Mouse (Mus musculus) MEL (cell line): ENCODE measurements around the gene Olfr912. TPM values are rescaled to one million over a fixed set of nuclear protein-coding genes. Genes with fewer than 3 reads are reported as not detected.

Experiments used
- DNase-seq: peaks from one replicate; pipeline ENCODE4 v3.0.0; 2011; ENCODE audit warnings: low read depth, low spot score
- H3K27ac ChIP-seq: 2 replicates; pipeline ENCODE4 v1.5.1; 2012; ENCODE audit warnings: low read depth, mild to moderate bottlenecking, control low read depth, low read length, moderate library complexity; ENCODE audit not compliant: control insufficient read depth
- H3K27me3 ChIP-seq, 2 experiments: fragments of 150-350 bp in 1 of 2; sonication (generic) in 1 of 2; 2 replicates each; pipeline ENCODE4 v1.6.1; 2012; ENCODE audit warnings: low read length in 2 of 2, mild to moderate bottlenecking in 2 of 2, improper control_type of control experiment in 1 of 2, moderate library complexity in 1 of 2; ENCODE audit not compliant: insufficient read depth in 2 of 2, control insufficient read depth in 1 of 2
- H3K36me3 ChIP-seq, 2 experiments: 2 replicates each; pipeline ENCODE4 v1.6.1; 2012 to 2014; ENCODE audit warnings: low read length in 2 of 2, improper control_type of control experiment in 1 of 2, inconsistent platforms in 1 of 2, mild to moderate bottlenecking in 1 of 2; ENCODE audit not compliant: insufficient read depth in 2 of 2, control insufficient read depth in 1 of 2
- H3K4me1 ChIP-seq, 2 experiments: fragments of 150-350 bp in 1 of 2; sonication (generic) in 1 of 2; 2 replicates each; pipeline ENCODE4 v1.6.1; 2012; ENCODE audit warnings: low read length in 2 of 2, improper control_type of control experiment in 1 of 2, mild to moderate bottlenecking in 1 of 2; ENCODE audit not compliant: insufficient read depth in 2 of 2, control insufficient read depth in 1 of 2
- H3K4me3 ChIP-seq, 2 experiments: fragments of 150-350 bp in 1 of 2; sonication (generic) in 1 of 2; 2 replicates each; pipeline ENCODE4 v1.5.1; 2012; ENCODE audit warnings: low read depth in 2 of 2, low read length in 2 of 2, mild to moderate bottlenecking in 2 of 2, moderate library complexity in 2 of 2, control low read depth in 1 of 2, improper control_type of control experiment in 1 of 2; ENCODE audit not compliant: control insufficient read depth in 1 of 2, insufficient read depth in 1 of 2
- H3K79me2 ChIP-seq: 2 replicates; pipeline ENCODE4 v1.6.1; 2012; ENCODE audit warnings: mild to moderate bottlenecking, low read length, moderate library complexity; ENCODE audit not compliant: control insufficient read depth, poor library complexity, insufficient read depth
- H3K9ac ChIP-seq: 2 replicates; pipeline ENCODE4 v1.6.1; 2012; ENCODE audit warnings: low read depth, mild to moderate bottlenecking, control low read depth, low read length, moderate library complexity; ENCODE audit not compliant: control insufficient read depth, poor library complexity, severe bottlenecking
- H3K9me3 ChIP-seq: fragments of 150-350 bp; sonication (generic); replicated peaks from 2 replicates; pipeline ENCODE4 v1.6.1; 2012; ENCODE audit warnings: mild to moderate bottlenecking, low read length, improper control_type of control experiment, moderate library complexity; ENCODE audit not compliant: insufficient read depth
- BHLHE40 ChIP-seq: IDR thresholded peaks from 2 replicates; pipeline ENCODE4 v1.6.1; 2012; ENCODE audit warnings: low read depth, mild to moderate bottlenecking, inconsistent platforms, low read length, improper control_type of control experiment, borderline replicate concordance
- CHD1 ChIP-seq: IDR thresholded peaks from 2 replicates; pipeline ENCODE4 v1.6.1; 2012; ENCODE audit warnings: low read depth, mild to moderate bottlenecking, inconsistent platforms, low read length, improper control_type of control experiment
- CTCF ChIP-seq, 3 experiments: IDR thresholded peaks in 2 of 3; conservative IDR thresholded peaks in 1 of 3; 2 replicates each; pipeline ENCODE4 v1.5.1; 2011 to 2012; ENCODE audit warnings: low read length in 3 of 3, low read depth in 2 of 3, mild to moderate bottlenecking in 2 of 3, improper control_type of control experiment in 1 of 3, inconsistent platforms in 1 of 3, mixed read lengths in 1 of 3, moderate library complexity in 1 of 3; ENCODE audit not compliant: control insufficient read depth in 1 of 3, insufficient read depth in 1 of 3, poor library complexity in 1 of 3, severe bottlenecking in 1 of 3
- E2F4 ChIP-seq: IDR thresholded peaks from 2 replicates; pipeline ENCODE4 v1.6.1; 2011; ENCODE audit warnings: low read depth, low read length, improper control_type of control experiment, borderline replicate concordance
- ELF1 ChIP-seq: IDR thresholded peaks from 2 replicates; pipeline ENCODE4 v1.6.1; 2014; ENCODE audit warnings: low read depth, mild to moderate bottlenecking, inconsistent platforms, low read length, improper control_type of control experiment, moderate library complexity
- EP300 ChIP-seq, 2 experiments: IDR thresholded peaks; 2 replicates each; pipeline ENCODE4 v1.6.1; 2011; ENCODE audit warnings: improper control_type of control experiment in 2 of 2, low read length in 2 of 2, low read depth in 1 of 2, mild to moderate bottlenecking in 1 of 2
- ETS1 ChIP-seq: IDR thresholded peaks from 2 replicates; pipeline ENCODE4 v1.6.1; 2012; ENCODE audit warnings: low read depth, mild to moderate bottlenecking, inconsistent platforms, low read length, improper control_type of control experiment, moderate library complexity
- GABPA ChIP-seq: IDR thresholded peaks from 2 replicates; pipeline ENCODE4 v1.6.1; 2012; ENCODE audit warnings: low read depth, mild to moderate bottlenecking, inconsistent platforms, low read length, improper control_type of control experiment, moderate library complexity
- HCFC1 ChIP-seq: IDR thresholded peaks from 2 replicates; pipeline ENCODE4 v1.6.1; 2012; ENCODE audit warnings: low read depth, mild to moderate bottlenecking, inconsistent platforms, low read length, improper control_type of control experiment, moderate library complexity
- JUND ChIP-seq: IDR thresholded peaks from 2 replicates; pipeline ENCODE4 v1.6.1; 2011; ENCODE audit warnings: low read depth, mild to moderate bottlenecking, improper control_type of control experiment, low read length
- KAT2A ChIP-seq: conservative IDR thresholded peaks from 2 replicates; pipeline ENCODE4 v1.6.1; 2012; ENCODE audit warnings: low read depth, low read length, improper control_type of control experiment, inconsistent platforms
- MEF2A ChIP-seq: IDR thresholded peaks from 2 replicates; pipeline ENCODE4 v1.6.1; 2014; ENCODE audit warnings: low read depth, mild to moderate bottlenecking, inconsistent platforms, low read length, improper control_type of control experiment; ENCODE audit not compliant: poor library complexity, insufficient replicate concordance, severe bottlenecking; ENCODE audit errors: extremely low read depth
- MXI1 ChIP-seq: IDR thresholded peaks from 2 replicates; pipeline ENCODE4 v1.6.1; 2011; ENCODE audit warnings: mild to moderate bottlenecking, low read depth, low read length, improper control_type of control experiment
- MYB ChIP-seq: IDR thresholded peaks from 2 replicates; pipeline ENCODE4 v1.6.1; 2011; ENCODE audit warnings: mild to moderate bottlenecking, low read depth, low read length, improper control_type of control experiment
- MYC ChIP-seq: IDR thresholded peaks from 2 replicates; pipeline ENCODE4 v1.6.1; 2011; ENCODE audit warnings: low read depth, mild to moderate bottlenecking, low read length, improper control_type of control experiment, moderate library complexity
- NELFE ChIP-seq: IDR thresholded peaks from 2 replicates; pipeline ENCODE4 v1.6.1; 2011; ENCODE audit warnings: low read depth, low read length, improper control_type of control experiment
- NRF1 ChIP-seq: IDR thresholded peaks from 2 replicates; pipeline ENCODE4 v1.6.1; 2014; ENCODE audit warnings: low read depth, mild to moderate bottlenecking, inconsistent platforms, low read length, improper control_type of control experiment, moderate library complexity; ENCODE audit not compliant: poor library complexity, insufficient read depth, severe bottlenecking
- POLR2A ChIP-seq, 2 experiments: IDR thresholded peaks; 2 replicates each; pipeline ENCODE4 v1.6.1; 2011 to 2012; ENCODE audit warnings: low read length in 2 of 2, mild to moderate bottlenecking in 2 of 2, control low read depth in 1 of 2, improper control_type of control experiment in 1 of 2, low read depth in 1 of 2, moderate library complexity in 1 of 2; ENCODE audit not compliant: control insufficient read depth in 1 of 2, insufficient read depth in 1 of 2, poor library complexity in 1 of 2
- POLR2AphosphoS2 ChIP-seq: IDR thresholded peaks from 2 replicates; pipeline ENCODE4 v1.6.1; 2011; ENCODE audit warnings: low read length, improper control_type of control experiment
- POLR2AphosphoS5 ChIP-seq: IDR thresholded peaks from 2 replicates; pipeline ENCODE4 v1.6.1; 2012; ENCODE audit warnings: low read depth, borderline replicate concordance, mild to moderate bottlenecking, inconsistent platforms, low read length, moderate library complexity, mixed read lengths
- RAD21 ChIP-seq: IDR thresholded peaks from 2 replicates; pipeline ENCODE4 v1.6.1; 2011; ENCODE audit warnings: mild to moderate bottlenecking, low read depth, low read length, improper control_type of control experiment
- RCOR1 ChIP-seq: IDR thresholded peaks from 2 replicates; pipeline ENCODE4 v1.6.1; 2012; ENCODE audit warnings: low read depth, mild to moderate bottlenecking, inconsistent platforms, low read length, improper control_type of control experiment
- SMC3 ChIP-seq: IDR thresholded peaks from 2 replicates; pipeline ENCODE4 v1.6.1; 2011; ENCODE audit warnings: low read depth, low read length, improper control_type of control experiment
- TAL1 ChIP-seq: IDR thresholded peaks from 2 replicates; pipeline ENCODE4 v1.6.1; 2012; ENCODE audit warnings: mild to moderate bottlenecking, inconsistent platforms, low read length, moderate library complexity, mixed read lengths
- TBP ChIP-seq: IDR thresholded peaks from 2 replicates; pipeline ENCODE4 v1.8.0; 2011; ENCODE audit warnings: low read depth, low read length, improper control_type of control experiment
- UBTF ChIP-seq: IDR thresholded peaks from 2 replicates; pipeline ENCODE4 v1.6.1; 2012; ENCODE audit warnings: low read depth, mild to moderate bottlenecking, inconsistent platforms, low read length, improper control_type of control experiment, moderate library complexity, borderline replicate concordance; ENCODE audit not compliant: insufficient read depth
- USF2 ChIP-seq, 2 experiments: IDR thresholded peaks; 2 replicates each; pipeline ENCODE4 v1.6.1; 2011 to 2012; ENCODE audit warnings: improper control_type of control experiment in 2 of 2, low read length in 2 of 2, borderline replicate concordance in 1 of 2, inconsistent platforms in 1 of 2, low read depth in 1 of 2, mild to moderate bottlenecking in 1 of 2; ENCODE audit not compliant: insufficient read depth in 1 of 2
- ZC3H11A ChIP-seq: IDR thresholded peaks from 2 replicates; pipeline ENCODE4 v1.6.1; 2012; ENCODE audit warnings: low read depth, mild to moderate bottlenecking, inconsistent platforms, low read length, improper control_type of control experiment
- ZMIZ1 ChIP-seq: IDR thresholded peaks from 2 replicates; pipeline ENCODE4 v1.6.1; 2012; ENCODE audit warnings: low read depth, mild to moderate bottlenecking, inconsistent platforms, low read length, improper control_type of control experiment, moderate library complexity
- ZNF384 ChIP-seq: IDR thresholded peaks from 2 replicates; pipeline ENCODE4 v1.6.1; 2012; ENCODE audit warnings: low read depth, mild to moderate bottlenecking, inconsistent platforms, low read length, improper control_type of control experiment
- polyA plus RNA-seq, 2 experiments: library from polyadenylated mRNA; stranded (reverse) in 1 of 2; unstranded in 1 of 2; fragments of >175 nt in 1 of 2; fragments of >200 nt in 1 of 2; gene quantifications; 2 replicates each; pipeline versions ENCODE4 v1.2.1 to v1.2.4; 2012; ENCODE audit warnings: low replicate concordance in 2 of 2, low read depth in 1 of 2; ENCODE audit not compliant: insufficient read length in 2 of 2, insufficient read depth in 1 of 2, missing spikeins in 1 of 2
- total RNA-seq: library from RNA; depleted of rRNA; stranded (reverse); fragments of 300-350 nt; gene quantifications from 2 replicates; pipeline ENCODE4 v1.2.3, GENCODE M21; 2012

The Olfr912 gene
- total and polyA plus RNA-seq, 3 experiments, result not detected

DNA sequence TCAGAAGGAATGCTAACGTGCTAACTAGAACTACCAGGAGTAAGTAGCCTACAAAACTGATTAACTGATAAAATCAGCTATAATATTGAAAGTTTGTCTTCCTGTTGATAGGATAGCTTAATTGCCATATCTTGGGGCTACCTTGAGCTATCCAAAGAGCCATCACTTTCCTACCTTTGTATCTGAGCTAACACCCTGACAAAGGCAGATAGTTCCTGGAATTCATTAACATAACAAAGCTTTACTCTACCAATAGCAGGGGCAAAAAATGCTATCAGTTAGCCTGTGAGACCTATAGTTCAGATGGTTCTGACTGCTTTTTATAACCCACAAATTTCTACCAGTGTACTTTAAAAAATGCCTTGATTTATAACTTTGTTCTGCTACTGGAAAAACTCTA, 11.1 kb downstream of the Olfr912 start:
- Histone ChIP-seq H3K9ac (no peak overlapping the region), H3K79me2 (no peaks in the 10 kb centered on the region), H3K4me1 (no peaks in the 10 kb centered on the region), H3K4me3 (no peak overlapping the region), H3K27ac (no peak overlapping the region), H3K36me3 (no peaks in the 10 kb centered on the region), H3K27me3 (no peaks in the 10 kb centered on the region), H3K9me3 (no peaks in the 10 kb centered on the region)
- DNase-seq, result no peak
- TF ChIP-seq RCOR1, result no peak
- TF ChIP-seq ZMIZ1, result no peak
- TF ChIP-seq POLR2AphosphoS2, result no peak
- TF ChIP-seq EP300 (IDR thresholded peaks at IDR 0.05; ENCODE audit: low read depth in 1 of 2, low read length in 2 of 2), result no peak
- TF ChIP-seq MYB, result no peak
- TF ChIP-seq TAL1, result no peak
- TF ChIP-seq POLR2AphosphoS5, result no peak
- no peak for TF ChIP-seq CHD1
- TF ChIP-seq UBTF, result no peak
- TF ChIP-seq MYC, result no peak
- no peak for TF ChIP-seq HCFC1
- no peak for TF ChIP-seq MXI1
- TF ChIP-seq USF2 (IDR thresholded peaks at IDR 0.05; ENCODE audit: borderline replicate concordance in 1 of 2, insufficient read depth in 1 of 2, low read depth in 1 of 2, low read length in 2 of 2), result no peak
- no peak for TF ChIP-seq JUND

DNA sequence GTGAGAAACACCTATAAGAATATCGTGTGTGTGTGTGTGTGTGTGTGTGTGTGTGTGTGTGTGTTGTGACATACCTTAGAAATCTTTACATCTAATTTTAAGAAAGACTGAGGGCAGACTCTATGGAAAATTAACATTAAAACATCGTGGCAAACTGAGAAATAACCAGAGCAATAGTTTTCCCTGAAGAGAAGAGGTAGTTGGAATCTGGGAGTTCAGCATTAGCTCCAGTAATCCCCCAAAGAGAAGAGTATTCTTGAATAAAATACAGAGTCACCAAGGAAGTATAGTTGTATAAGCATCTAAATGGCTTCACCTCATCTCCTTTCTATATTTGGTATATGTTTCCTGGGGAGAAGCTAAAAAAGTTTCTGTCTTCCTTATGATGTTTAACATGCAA, 12.5 kb downstream of the Olfr912 start, which contains the start of gene Olfr913:
TSS of gene Olfr913 (plus strand) at position 301 of the 400 bp plus-strand sequence.
- Histone ChIP-seq H3K4me3 (no peak within 1 kb of the TSS), H3K27ac (no peak within 1 kb of the TSS), H3K27me3 (no peaks in the 10 kb centered on the region), H3K79me2 (no peaks in the 10 kb centered on the region), H3K36me3 (no peaks in the 10 kb centered on the region), H3K9me3 (no peaks in the 10 kb centered on the region), H3K4me1 (no peaks in the 10 kb centered on the region), H3K9ac (no peak within 1 kb of the TSS)
- DNase-seq, result no peak
- TF ChIP-seq HCFC1, result no peak
- TF ChIP-seq BHLHE40, result no peak
- TF ChIP-seq CHD1, result no peak
- TF ChIP-seq GABPA, result no peak
- no peak for TF ChIP-seq POLR2A (IDR thresholded peaks at IDR 0.05; ENCODE audit: control insufficient read depth in 1 of 2, insufficient read depth in 1 of 2, low read depth in 1 of 2, low read length in 2 of 2, poor library complexity in 1 of 2)
- no peak for TF ChIP-seq NELFE
- TF ChIP-seq ZC3H11A, result no peak
- no peak for TF ChIP-seq KAT2A
- no peak for TF ChIP-seq MEF2A
- TF ChIP-seq E2F4, result no peak
- TF ChIP-seq NRF1, result no peak
- no peak for TF ChIP-seq SMC3
- TF ChIP-seq ZNF384, result no peak
- no peak for TF ChIP-seq RAD21
- TF ChIP-seq ETS1, result no peak
- no peak for TF ChIP-seq CTCF (IDR thresholded peaks at IDR 0.05 in 2 of 3, conservative IDR thresholded peaks at IDR 0.05 in 1 of 3; ENCODE audit: control insufficient read depth in 1 of 3, insufficient read depth in 1 of 3, low read depth in 2 of 3, low read length in 3 of 3, poor library complexity in 1 of 3, severe bottlenecking in 1 of 3)
- no peak for TF ChIP-seq MYC
- TF ChIP-seq TBP, result no peak
- no peak for TF ChIP-seq ELF1
